Mouse (Mus musculus) thymus, adult 18-20 months (tissue): ENCODE measurements at regions not wholly inside any gene's neighbourhood (a gene's known extent, or its start where the extent isn't known, plus 50 kb on each side); places are given as distances from the start of the nearest gene placed in this dataset.

Experiments
- DNase-seq, 2 experiments: peaks; one replicate each; pipeline ENCODE4 v3.0.0; 2022; ENCODE audit warnings: mixed read lengths in 2 of 2

GRCm38 (mm10) chr14:72091579-72091978 is 400.1 kb downstream of the Gm9195 start:
- no peak for DNase-seq

- DNase-seq = no peak
These were observed 410.2 kb downstream of the Gm9195 start for GRCm38 (mm10) chr14:72081473-72081872.

DNA sequence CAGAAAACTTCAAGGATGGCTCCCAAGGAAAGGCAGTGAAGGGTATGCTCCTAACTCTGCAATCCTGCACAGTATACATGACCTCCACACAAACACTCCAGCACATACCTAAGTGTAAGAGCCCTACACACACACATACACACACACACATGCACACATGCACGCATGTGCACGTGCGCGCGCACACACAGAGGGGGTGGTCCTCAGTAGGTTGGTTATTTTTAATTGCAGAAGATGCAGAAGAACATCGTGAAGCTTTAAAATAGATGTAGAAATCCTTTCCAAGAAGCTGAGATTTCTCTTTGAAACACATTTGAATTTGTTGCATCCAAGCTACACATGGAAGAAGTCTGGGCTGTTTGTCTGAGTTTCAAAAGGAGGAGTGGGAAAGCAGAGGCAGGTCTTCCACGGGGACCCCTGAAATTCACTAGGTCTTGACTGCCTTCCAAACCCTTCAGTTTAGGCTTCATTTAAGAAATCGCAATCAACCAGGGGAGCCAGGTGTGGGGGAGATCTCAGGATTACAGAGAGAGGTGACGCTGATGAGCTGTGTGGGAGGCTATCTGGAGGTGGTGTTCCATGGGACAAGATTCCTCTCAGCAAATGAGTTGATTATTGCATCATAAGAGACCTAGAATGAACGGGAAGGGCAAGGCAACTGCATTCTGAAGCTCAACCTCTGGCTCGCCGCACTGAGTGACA is 427.4 kb downstream of the Gm9195 start:
- no peak for DNase-seq

DNA sequence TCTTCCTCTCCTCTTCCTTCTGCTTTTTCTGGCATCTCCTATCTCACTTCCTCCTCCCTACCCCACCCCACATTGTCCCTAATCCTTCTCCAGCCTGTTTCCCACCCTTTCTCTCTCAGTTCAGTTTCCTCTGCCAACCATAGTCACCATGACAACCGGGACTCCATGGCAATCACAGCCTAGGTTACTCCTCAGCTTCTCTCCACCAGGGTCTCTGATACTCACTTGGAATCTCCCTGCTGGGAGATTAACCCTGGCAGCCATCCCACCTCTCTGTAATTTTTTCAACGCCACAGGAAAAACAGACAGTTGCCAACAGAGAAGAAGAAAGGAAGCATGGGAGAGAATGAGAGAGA is 448.8 kb downstream of the Gm9195 start:
- DNase-seq = no peak

DNA sequence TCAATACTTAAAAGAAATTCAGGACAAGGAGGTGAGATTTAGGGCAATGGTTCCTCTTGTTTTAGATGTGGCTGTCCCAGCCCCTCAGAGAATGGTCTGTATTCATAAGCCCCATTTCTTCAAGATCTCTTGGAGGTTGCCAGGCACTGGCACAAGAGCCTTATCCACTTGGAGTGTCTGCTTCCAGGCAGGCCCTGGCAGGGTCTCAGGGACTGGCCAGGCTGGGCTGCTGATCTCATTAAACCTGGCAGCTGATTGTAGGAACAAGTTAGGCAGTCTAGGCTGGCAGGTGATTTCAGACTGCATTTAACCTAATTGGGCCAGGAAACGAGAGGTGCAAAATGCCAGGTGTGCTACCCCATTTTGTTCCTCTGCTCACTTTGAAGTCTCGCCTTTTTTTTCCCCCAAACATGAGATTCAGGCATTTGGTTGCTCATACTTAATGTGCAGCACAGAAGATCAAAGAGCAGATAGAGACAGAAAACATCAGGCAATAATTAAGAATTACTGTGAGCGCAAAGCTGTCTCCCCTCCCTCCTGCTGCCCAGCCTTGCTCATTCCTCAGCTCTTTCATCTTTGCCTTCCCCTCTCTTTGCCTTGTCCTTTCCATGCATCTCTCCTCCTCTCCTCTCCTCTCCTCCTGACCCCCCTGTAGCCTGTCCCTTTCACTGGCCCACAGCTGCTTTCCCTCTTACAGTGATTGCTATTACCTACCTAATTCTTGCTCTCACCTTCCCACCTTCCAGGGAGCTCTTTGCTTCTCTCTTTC is 449.3 kb downstream of the Gm9195 start:
- no peak for DNase-seq

DNA sequence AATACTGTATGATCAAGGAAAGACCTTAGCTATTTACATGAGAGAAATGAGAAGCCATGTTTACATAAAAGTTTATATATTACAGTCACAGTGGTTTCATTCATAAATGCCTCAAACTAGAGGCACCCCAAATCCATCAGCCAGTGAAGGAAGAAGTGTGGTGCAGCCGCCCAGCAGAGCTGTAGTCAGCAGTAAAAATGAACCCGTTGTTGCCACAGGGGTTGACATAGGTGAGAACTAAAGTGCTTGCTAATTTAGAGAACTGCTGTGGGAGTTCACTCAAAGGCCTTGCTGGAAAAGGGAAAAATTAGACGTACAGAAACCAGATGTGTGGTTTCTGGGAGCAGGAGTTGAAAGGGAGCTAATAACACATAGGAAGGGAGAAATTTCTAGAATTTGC is 461.2 kb downstream of the Gm9195 start:
- no peak for DNase-seq

DNA sequence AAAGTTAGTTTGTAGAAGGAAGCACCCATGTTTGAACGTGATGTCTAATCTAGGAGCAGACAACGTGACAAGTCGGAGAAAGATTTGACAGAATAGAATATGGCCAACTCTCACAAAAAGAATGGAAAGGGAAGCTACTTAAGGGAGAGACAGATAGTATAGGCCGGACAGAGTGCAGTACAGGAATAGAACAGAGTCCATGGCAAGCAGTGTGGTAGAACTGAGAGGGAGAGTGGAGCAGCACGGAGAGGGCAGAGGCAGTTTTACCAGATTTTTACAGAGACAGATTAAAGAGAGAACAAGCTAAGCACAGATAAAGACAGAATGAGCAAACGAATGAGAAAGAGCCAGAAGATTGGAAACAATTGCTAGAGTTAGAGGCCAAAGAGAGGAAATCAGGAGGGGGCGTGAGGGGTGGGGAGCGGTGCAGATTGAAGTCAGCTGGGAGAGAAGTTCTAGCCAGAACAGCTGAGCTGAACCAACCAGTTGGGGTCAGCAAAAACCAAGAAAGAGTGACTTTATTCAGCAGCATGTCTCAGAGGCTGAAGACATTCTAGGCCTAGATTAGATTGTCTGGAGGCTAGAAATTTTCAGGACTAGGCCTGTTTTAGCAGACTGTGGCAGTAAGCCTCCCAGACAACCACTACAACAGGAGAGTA is 464.1 kb downstream of the Gm9195 start:
- DNase-seq = no peak

DNA sequence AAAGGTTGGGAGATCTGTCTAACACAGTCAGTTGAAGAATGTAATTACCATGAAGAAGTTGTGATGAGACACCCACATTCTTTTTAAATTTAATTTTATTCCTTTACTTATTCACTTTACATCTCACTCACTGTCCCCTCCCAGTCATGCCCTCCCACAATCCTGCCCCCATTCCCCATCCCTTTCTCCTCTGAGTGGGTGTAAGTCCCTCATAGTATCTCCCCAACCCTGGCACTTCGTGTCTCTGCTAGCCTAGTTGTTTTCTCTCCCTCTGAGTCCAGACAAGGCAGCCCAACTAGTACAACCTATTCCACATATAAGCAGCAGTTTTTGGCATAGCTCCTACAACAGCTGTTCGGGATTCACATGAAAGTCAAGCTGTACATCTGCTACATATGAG is 487.3 kb downstream of the Gm9195 start:
- no peak for DNase-seq

- DNase-seq = no peak
These were observed 489.2 kb downstream of the Gm9195 start for GRCm38 (mm10) chr14:72002205-72003138.

GRCm38 (mm10) chr14:71973016-71973415 is 518.6 kb downstream of the Gm9195 start:
- DNase-seq = no peak

GRCm38 (mm10) chr14:71972521-71972920 is 519.1 kb downstream of the Gm9195 start:
- no peak for DNase-seq

DNA sequence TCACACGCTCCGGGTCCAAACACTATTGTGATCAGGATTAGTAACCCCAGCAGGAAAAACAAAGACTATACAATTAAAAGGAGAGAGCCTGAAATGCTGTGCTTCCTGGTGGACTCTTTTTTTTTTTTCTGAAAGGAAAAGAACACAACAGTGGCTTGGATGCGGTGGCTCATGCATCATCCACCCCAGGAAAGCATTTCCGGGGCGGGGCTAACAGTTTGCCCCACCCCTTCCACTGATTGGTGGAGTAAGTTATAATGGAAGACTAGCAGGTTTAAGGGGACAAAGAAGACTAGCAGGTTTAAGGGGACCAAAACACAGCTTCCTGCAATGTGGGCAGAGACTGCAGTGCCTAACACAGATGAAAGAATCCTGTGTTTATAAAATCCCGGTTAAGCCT is 524.0 kb downstream of the Gm9195 start:
- no peak for DNase-seq

- DNase-seq = no peak
These were observed 528.1 kb downstream of the Gm9195 start for GRCm38 (mm10) chr14:71963389-71964169.

DNA sequence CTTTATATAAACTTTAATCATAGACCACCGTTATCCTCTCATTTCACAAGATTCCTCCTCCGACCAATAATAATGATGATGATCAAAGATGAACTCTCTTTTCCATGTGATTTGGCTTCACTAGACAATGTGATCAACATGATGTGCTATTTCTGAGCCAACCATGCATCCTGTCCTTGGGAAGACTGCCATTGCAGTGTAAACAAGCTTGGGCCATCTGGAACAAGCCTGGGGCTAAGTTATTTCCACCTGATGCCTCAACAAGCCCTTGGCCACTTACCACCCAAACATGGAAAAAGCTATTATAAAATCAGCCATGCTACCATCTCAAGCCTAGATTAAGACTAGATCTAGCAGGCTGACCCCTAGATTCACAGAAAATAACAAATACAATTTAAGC is 542.9 kb downstream of the Gm9195 start:
- DNase-seq = no peak

DNA sequence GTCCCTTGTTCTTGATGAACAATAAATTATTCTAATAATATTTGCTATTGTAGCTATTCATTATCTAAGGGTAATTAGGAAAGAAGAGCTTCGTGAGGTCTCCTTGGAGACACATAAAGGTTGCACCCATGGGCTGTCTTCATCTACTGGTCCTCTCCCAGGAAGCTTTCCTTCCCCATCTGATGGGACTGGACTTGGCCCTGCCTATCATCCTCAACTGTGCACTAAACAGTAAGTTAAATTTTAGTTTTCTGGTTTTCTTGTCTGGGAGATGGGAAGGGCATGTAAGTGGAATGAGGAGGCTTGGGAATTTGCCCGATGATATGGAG is 554.5 kb downstream of the Gm9195 start:
- DNase-seq = no peak

DNA sequence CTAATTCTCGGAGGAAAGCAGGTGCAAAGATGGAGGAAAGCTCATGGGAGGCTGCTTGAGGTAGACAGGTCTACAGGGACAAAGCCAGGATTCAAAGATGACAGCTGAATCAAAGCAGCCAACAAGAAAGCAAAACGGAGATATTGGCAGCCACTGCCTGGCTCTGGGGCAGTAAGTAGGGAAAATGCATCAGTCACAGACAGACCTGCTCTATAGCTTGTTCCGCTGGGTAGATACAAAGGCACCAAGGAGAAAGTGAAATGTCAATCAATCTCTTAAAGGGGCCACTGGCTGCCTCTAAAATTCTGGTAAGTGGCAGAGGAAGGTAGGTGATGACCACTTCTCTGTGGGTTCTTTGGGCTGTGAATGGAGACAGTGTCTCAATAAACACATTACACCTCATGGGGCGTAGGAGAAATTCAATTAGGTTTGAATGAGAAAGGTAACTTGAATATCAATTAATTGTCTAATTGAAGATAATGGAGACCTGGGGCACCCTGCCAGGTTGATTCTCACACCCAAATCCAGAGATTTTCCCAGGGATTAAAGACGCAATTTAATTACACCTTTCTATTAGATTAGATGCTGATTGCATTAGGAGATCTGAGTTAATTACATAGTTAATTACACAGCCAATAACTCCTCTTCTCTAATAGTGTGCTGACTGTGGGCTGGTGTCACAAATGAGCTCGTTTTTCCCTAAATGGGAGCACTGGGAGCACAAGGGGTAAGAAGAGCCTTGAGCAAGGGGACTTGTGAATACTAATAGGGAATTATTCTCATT is 555.1 kb downstream of the Gm9195 start:
- DNase-seq = no peak

DNA sequence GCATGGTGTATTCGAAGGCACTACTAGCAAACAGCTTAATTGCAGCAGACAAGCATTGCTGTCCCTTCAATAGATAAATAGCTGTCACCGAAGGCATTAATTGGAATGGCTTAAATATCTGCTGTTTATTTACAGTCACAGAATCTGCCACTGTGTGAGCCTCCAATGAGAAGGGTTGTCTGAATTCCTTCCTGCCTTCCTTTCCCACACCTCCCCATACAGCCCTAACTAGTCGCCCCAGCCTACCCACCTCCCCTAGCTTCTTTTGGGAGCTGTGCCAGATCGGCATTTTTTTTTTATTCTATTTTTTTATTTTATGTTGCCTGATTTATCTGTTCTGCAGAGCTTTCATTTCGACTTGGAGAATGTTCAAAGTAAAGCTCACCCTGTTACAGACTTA is 575.7 kb downstream of the Gm9195 start:
- no peak for DNase-seq

- no peak for DNase-seq
These were observed 580.7 kb downstream of the Gm9195 start for GRCm38 (mm10) chr14:71910936-71911335.

GRCm38 (mm10) chr14:71895468-71895867 is 596.2 kb downstream of the Gm9195 start:
- no peak for DNase-seq

- DNase-seq = no peak
These were observed 596.8 kb downstream of the Gm9195 start for GRCm38 (mm10) chr14:71894811-71895210.

GRCm38 (mm10) chr14:71893361-71893760 is 598.3 kb downstream of the Gm9195 start:
- no peak for DNase-seq
